Mouse (Mus musculus) limb, embryonic 14.5 days (tissue): Measurements from ENCODE around the gene Strip1. TPM values are rescaled to one million over a fixed set of nuclear protein-coding genes. Genes with fewer than 3 reads are reported as not detected.
A peak's percentile ranks its signal among the peaks of the same experiment; 100 is the strongest.

Experiments used
- ATAC-seq: fragments of 200-750 bp; cut with Nextera tagmentation; 2 replicates; pipeline ENCODE4 v1.8.0; 2017; ENCODE audit warnings: low read depth, moderate number of reproducible peaks, moderate TSS enrichment; ENCODE audit not compliant: low FRiP score
- DNase-seq: peaks from one replicate; pipeline ENCODE4 v3.0.0-alpha.2; 2015; ENCODE audit warnings: low spot score
- H3K27ac ChIP-seq: fragments of 300-500 bp; sonication (generic); replicated peaks from 2 replicates; pipeline ENCODE4 v1.5.1; 2014; ENCODE audit warnings: low read depth, mild to moderate bottlenecking, low read length, moderate library complexity, mixed read lengths
- H3K27me3 ChIP-seq: fragments of 300-500 bp; sonication (generic); 2 replicates; pipeline ENCODE4 v1.6.1; 2014; ENCODE audit warnings: low read length, mixed read lengths; ENCODE audit not compliant: control insufficient read depth, insufficient read depth
- H3K36me3 ChIP-seq: fragments of 300-500 bp; sonication (generic); 2 replicates; pipeline ENCODE4 v1.6.1; 2014; ENCODE audit warnings: mild to moderate bottlenecking, low read length, moderate library complexity, mixed read lengths; ENCODE audit not compliant: control insufficient read depth, insufficient read depth
- H3K4me1 ChIP-seq: fragments of 300-500 bp; sonication (generic); 2 replicates; pipeline ENCODE4 v1.6.1; 2014; ENCODE audit warnings: antibody characterized with exemption, low read length, mixed read lengths; ENCODE audit not compliant: control insufficient read depth, insufficient read depth
- H3K4me2 ChIP-seq: fragments of 300-500 bp; sonication (generic); replicated peaks from 2 replicates; pipeline ENCODE4 v1.6.1; 2014; ENCODE audit warnings: low read depth, mild to moderate bottlenecking, low read length, moderate library complexity; ENCODE audit not compliant: severe bottlenecking
- H3K4me3 ChIP-seq: fragments of 300-500 bp; sonication (generic); replicated peaks from 2 replicates; pipeline ENCODE4 v1.5.1; 2014; ENCODE audit warnings: low read length
- H3K9ac ChIP-seq: fragments of 300-500 bp; sonication (generic); 2 replicates; pipeline ENCODE4 v1.6.1; 2014; ENCODE audit warnings: mild to moderate bottlenecking, low read depth, low read length, moderate library complexity; ENCODE audit not compliant: severe bottlenecking
- H3K9me3 ChIP-seq: fragments of 300-500 bp; sonication (generic); 2 replicates; pipeline ENCODE4 v1.6.1; 2016; ENCODE audit warnings: low read length; ENCODE audit not compliant: control insufficient read depth
- POLR2A ChIP-seq: fragments of 200-500 bp; IDR thresholded peaks from 2 replicates; pipeline ENCODE4 v1.8.0; 2012; ENCODE audit warnings: inconsistent platforms, mild to moderate bottlenecking, moderate library complexity, borderline replicate concordance; ENCODE audit not compliant: insufficient read depth, insufficient read length; ENCODE audit errors: extremely low read depth
- WGBS: fragments of 180-500 bp; shearing (Covaris S2); extraction: QIAGEN DNeasy Blood & Tissue Kit; methylation state at CpG from one replicate; pipeline ENCODE4 v1.1.7; 2014; 5-methylcytosine and 5-hydroxymethylcytosine counted together
- polyA plus RNA-seq, 2 experiments: library from polyadenylated mRNA; depleted of rRNA in 1 of 2; stranded (reverse) in 1 of 2; unstranded in 1 of 2; fragments of >200 nt; fragmentation: Nextera tagmentation in 1 of 2; extraction: Ambion mirVana in 1 of 2; gene quantifications; 2 replicates each; pipeline versions ENCODE4 v1.2.1 to v1.2.3; 2012 to 2014

Gene Strip1
- polyA plus RNA-seq, 2 experiments = 59.7 to 74.1 TPM

- H3K36me3 ChIP-seq = no peaks in the 10 kb centered on the region
- WGBS = 5% methylated on average over 15 of the region's 15 CpGs
- H3K4me3 ChIP-seq = no peak overlapping the region
- ATAC-seq (no peak), DNase-seq (no peak)
- TF ChIP-seq POLR2A = no peak
- no peak overlapping the region for H3K27ac ChIP-seq
- H3K4me2 ChIP-seq = no peak overlapping the region
- no peak overlapping the region for H3K9ac ChIP-seq
- H3K9me3 ChIP-seq = no peaks in the 10 kb centered on the region
- peaks cover 16% of the 10 kb centered on the region for H3K4me1 ChIP-seq
- H3K27me3 ChIP-seq = peaks cover 61% of the 10 kb centered on the region
Observed at GRCm38 (mm10) chr3:107581103-107582010, 50.1 kb downstream of the Strip1 start.

- peak; percentile 45 for DNase-seq
Observed at GRCm38 (mm10) chr3:107579466-107579865, 52.0 kb downstream of the Strip1 start.

GRCm38 (mm10) chr3:107577810-107578390, 53.6 kb downstream of the Strip1 start:
- no peak for TF ChIP-seq POLR2A
- Histone ChIP-seq H3K27ac (no peak overlapping the region), H3K9ac (no peak overlapping the region), H3K9me3 (no peaks in the 10 kb centered on the region), H3K36me3 (no peaks in the 10 kb centered on the region), H3K4me1 (peaks cover 12% of the 10 kb centered on the region; the same call in 1 of the 2 replicates), H3K4me2 (no peak overlapping the region), H3K27me3 (peaks cover 32% of the 10 kb centered on the region), H3K4me3 (no peak overlapping the region)
- ATAC-seq (no peak), DNase-seq (no peak)
- WGBS = 36% methylated on average over 3 of the region's 3 CpGs

More at GRCm38 (mm10) chr3:107579466-107579865, 52.0 kb downstream of the Strip1 start:
- Histone ChIP-seq H3K9ac (no peak overlapping the region), H3K4me2 (no peak overlapping the region), H3K4me1 (peaks cover 12% of the 10 kb centered on the region; the same call in 1 of the 2 replicates), H3K4me3 (no peak overlapping the region), H3K9me3 (no peaks in the 10 kb centered on the region), H3K27me3 (peaks cover 47% of the 10 kb centered on the region), H3K27ac (no peak overlapping the region), H3K36me3 (no peaks in the 10 kb centered on the region)
- no peak for ATAC-seq
- no peak for TF ChIP-seq POLR2A
- WGBS = 27% methylated on average over 4 of the region's 4 CpGs

- no peaks in the 10 kb centered on the region for H3K9me3 ChIP-seq
- H3K27ac ChIP-seq = no peak overlapping the region
- WGBS = 82% methylated on average over 3 of the region's 3 CpGs
- no peak overlapping the region for H3K9ac ChIP-seq
- ATAC-seq = no peak
- H3K4me1 ChIP-seq = peaks cover 9% of the 10 kb centered on the region; the same call in 1 of the 2 replicates
- no peak overlapping the region for H3K4me3 ChIP-seq
- H3K27me3 ChIP-seq = peaks cover 28% of the 10 kb centered on the region
- TF ChIP-seq POLR2A = no peak
- no peak overlapping the region for H3K4me2 ChIP-seq
- no peaks in the 10 kb centered on the region for H3K36me3 ChIP-seq
- DNase-seq = no peak
Observed at GRCm38 (mm10) chr3:107576807-107577206, 54.7 kb downstream of the Strip1 start.

GRCm38 (mm10) chr3:107571205-107571604, 60.3 kb downstream of the Strip1 start:
- WGBS = 50% methylated on average over 2 of the region's 2 CpGs
- H3K4me1 ChIP-seq = no peaks in the 10 kb centered on the region
- no peak for ATAC-seq
- TF ChIP-seq POLR2A = no peak
- DNase-seq = no peak
- no peaks in the 10 kb centered on the region for H3K36me3 ChIP-seq
- no peaks in the 10 kb centered on the region for H3K9me3 ChIP-seq
- no peak overlapping the region for H3K9ac ChIP-seq
- H3K4me3 ChIP-seq = no peak overlapping the region
- no peak overlapping the region for H3K4me2 ChIP-seq
- H3K27me3 ChIP-seq = no peaks in the 10 kb centered on the region
- no peak overlapping the region for H3K27ac ChIP-seq
